Mouse (Mus musculus): ENCODE data around the gene Ms4a5. TPM values are rescaled to one million over a fixed set of nuclear protein-coding genes. Genes with fewer than 3 reads are reported as not detected.
"Not testable (repeated sequence)": the region's sequence is repeated elsewhere in the genome, so short reads cannot be mapped to it uniquely, and the experiment has no call there.

The Ms4a5 gene
- polyA plus RNA-seq, 1 experiment from 2014 or later, result not detected

GRCm38 (mm10) chr19:11276431-11276830 is 7.2 kb downstream of the Ms4a5 start:
- Histone ChIP-seq H3K36me3 (ENCODE audit: control insufficient read depth, insufficient read depth, low read length) (no peaks in the 10 kb centered on the region), H3K27me3 (ENCODE audit: control insufficient read depth, insufficient read depth, low read depth, low read length) (no peaks in the 10 kb centered on the region), H3K9me3 (ENCODE audit: control insufficient read depth, low read length) (no peaks in the 10 kb centered on the region), H3K4me1 (replicated peaks; ENCODE audit: control insufficient read depth, insufficient read depth, low read length) (no peaks in the 10 kb centered on the region), H3K27ac (ENCODE audit: low read length) (no peak overlapping the region), H3K4me2 (ENCODE audit: low read depth, low read length) (no peak overlapping the region), H3K9ac (ENCODE audit: low read length) (no peak overlapping the region), H3K4me3 (ENCODE audit: low read length) (no peak overlapping the region)
- peak; percentile 43; the same call in 1 of the 2 replicates for ATAC-seq (ENCODE audit: low read depth)
- WGBS, result 31% methylated on average over 5 of the region's 5 CpGs

GRCm38 (mm10) chr19:11266956-11267355 is 16.7 kb downstream of the Ms4a5 start:
- no peak for ATAC-seq (ENCODE audit: low read depth)
- WGBS, result 70% methylated on average over 4 of the region's 4 CpGs
- no peaks in the 10 kb centered on the region for H3K9me3 ChIP-seq (ENCODE audit: control insufficient read depth, low read length)

GRCm38 (mm10) chr19:11266052-11266845 is 17.4 kb downstream of the Ms4a5 start, which contains the start of gene Ms4a1:
Gene Ms4a1 (minus strand): TSS chr19:11266241.
- Histone ChIP-seq H3K4me3 (ENCODE audit: low read length) (no peak within 1 kb of the TSS), H3K4me2 (ENCODE audit: low read depth, low read length) (no peak within 1 kb of the TSS), H3K4me1 (replicated peaks; ENCODE audit: control insufficient read depth, insufficient read depth, low read length) (no peaks in the 10 kb centered on the region), H3K9me3 (ENCODE audit: control insufficient read depth, low read length) (no peaks in the 10 kb centered on the region), H3K27ac (ENCODE audit: low read length) (no peak within 1 kb of the TSS), H3K9ac (ENCODE audit: low read length) (no peak within 1 kb of the TSS), H3K36me3 (ENCODE audit: control insufficient read depth, insufficient read depth, low read length) (no peaks in the 10 kb centered on the region), H3K27me3 (ENCODE audit: control insufficient read depth, insufficient read depth, low read depth, low read length) (no peaks in the 10 kb centered on the region)
- WGBS, result 75% methylated on average over 8 of the region's 8 CpGs
- no peak for ATAC-seq (ENCODE audit: low read depth)

More at GRCm38 (mm10) chr19:11266956-11267355, 16.7 kb downstream of the Ms4a5 start:
- Histone ChIP-seq H3K4me1 (replicated peaks; ENCODE audit: control insufficient read depth, insufficient read depth, low read length) (no peaks in the 10 kb centered on the region), H3K4me3 (ENCODE audit: low read length) (no peak overlapping the region), H3K27me3 (ENCODE audit: control insufficient read depth, insufficient read depth, low read depth, low read length) (no peaks in the 10 kb centered on the region), H3K36me3 (ENCODE audit: control insufficient read depth, insufficient read depth, low read length) (no peaks in the 10 kb centered on the region), H3K9ac (ENCODE audit: low read length) (no peak overlapping the region), H3K27ac (ENCODE audit: low read length) (no peak overlapping the region), H3K4me2 (ENCODE audit: low read depth, low read length) (no peak overlapping the region)

GRCm38 (mm10) chr19:11264602-11265185 is 19.0 kb downstream of the Ms4a5 start:
- Histone ChIP-seq H3K27me3 (ENCODE audit: control insufficient read depth, insufficient read depth, low read depth, low read length) (no peaks in the 10 kb centered on the region), H3K4me1 (replicated peaks; ENCODE audit: control insufficient read depth, insufficient read depth, low read length) (no peaks in the 10 kb centered on the region), H3K4me2 (ENCODE audit: low read depth, low read length) (no peak overlapping the region), H3K4me3 (ENCODE audit: low read length) (no peak overlapping the region), H3K9me3 (ENCODE audit: control insufficient read depth, low read length) (no peaks in the 10 kb centered on the region), H3K36me3 (ENCODE audit: control insufficient read depth, insufficient read depth, low read length) (no peaks in the 10 kb centered on the region), H3K9ac (ENCODE audit: low read length) (no peak overlapping the region), H3K27ac (ENCODE audit: low read length) (no peak overlapping the region)
- WGBS, result 74% methylated on average over 9 of the region's 9 CpGs
- ATAC-seq (ENCODE audit: low read depth), result no peak

GRCm38 (mm10) chr19:11263549-11263948 is 20.1 kb downstream of the Ms4a5 start:
- Histone ChIP-seq H3K4me2 (ENCODE audit: low read depth, low read length) (no peak overlapping the region), H3K27me3 (ENCODE audit: control insufficient read depth, insufficient read depth, low read depth, low read length) (no peaks in the 10 kb centered on the region), H3K9me3 (ENCODE audit: control insufficient read depth, low read length) (no peaks in the 10 kb centered on the region), H3K9ac (ENCODE audit: low read length) (no peak overlapping the region), H3K36me3 (ENCODE audit: control insufficient read depth, insufficient read depth, low read length) (no peaks in the 10 kb centered on the region), H3K4me1 (replicated peaks; ENCODE audit: control insufficient read depth, insufficient read depth, low read length) (no peaks in the 10 kb centered on the region), H3K4me3 (ENCODE audit: low read length) (no peak overlapping the region), H3K27ac (ENCODE audit: low read length) (no peak overlapping the region)
- no peak for ATAC-seq (ENCODE audit: low read depth)
- WGBS, result 67% methylated on average over 3 of the region's 3 CpGs

- H3K9me3 ChIP-seq (ENCODE audit: control insufficient read depth, low read length); H3K9ac ChIP-seq (ENCODE audit: low read length); H3K27ac ChIP-seq (ENCODE audit: low read length); ATAC-seq (ENCODE audit: low read depth); H3K4me3 ChIP-seq (ENCODE audit: low read length); H3K4me1 ChIP-seq (replicated peaks; ENCODE audit: control insufficient read depth, insufficient read depth, low read length); H3K27me3 ChIP-seq (ENCODE audit: control insufficient read depth, insufficient read depth, low read depth, low read length); H3K4me2 ChIP-seq (ENCODE audit: low read depth, low read length); H3K36me3 ChIP-seq (ENCODE audit: control insufficient read depth, insufficient read depth, low read length): not testable (repeated sequence)
- WGBS, result 54% methylated on average over 4 of the region's 4 CpGs
Measured at GRCm38 (mm10) chr19:11262932-11263331, 20.7 kb downstream of the Ms4a5 start.

- no peak for ATAC-seq (ENCODE audit: low read depth)
- Histone ChIP-seq H3K4me2 (ENCODE audit: low read depth, low read length) (no peak overlapping the region), H3K27me3 (ENCODE audit: control insufficient read depth, insufficient read depth, low read depth, low read length) (no peaks in the 10 kb centered on the region), H3K9me3 (ENCODE audit: control insufficient read depth, low read length) (no peaks in the 10 kb centered on the region), H3K36me3 (ENCODE audit: control insufficient read depth, insufficient read depth, low read length) (no peaks in the 10 kb centered on the region), H3K4me1 (replicated peaks; ENCODE audit: control insufficient read depth, insufficient read depth, low read length) (no peaks in the 10 kb centered on the region), H3K4me3 (ENCODE audit: low read length) (no peak overlapping the region), H3K9ac (ENCODE audit: low read length) (no peak overlapping the region), H3K27ac (ENCODE audit: low read length) (no peak overlapping the region)
- 88% methylated on average over 2 of the region's 2 CpGs for WGBS
Measured at GRCm38 (mm10) chr19:11261522-11261921, 22.2 kb downstream of the Ms4a5 start.

- no peak overlapping the region for H3K27ac ChIP-seq (ENCODE audit: low read length)
- no peaks in the 10 kb centered on the region for H3K9me3 ChIP-seq (ENCODE audit: control insufficient read depth, low read length)
- H3K36me3 ChIP-seq (ENCODE audit: control insufficient read depth, insufficient read depth, low read length), result no peaks in the 10 kb centered on the region
- no peak overlapping the region for H3K4me3 ChIP-seq (ENCODE audit: low read length)
- ATAC-seq (ENCODE audit: low read depth), result no peak
- no peaks in the 10 kb centered on the region for H3K27me3 ChIP-seq (ENCODE audit: control insufficient read depth, insufficient read depth, low read depth, low read length)
- H3K9ac ChIP-seq (ENCODE audit: low read length), result no peak overlapping the region
- no peaks in the 10 kb centered on the region for H3K4me1 ChIP-seq (replicated peaks; ENCODE audit: control insufficient read depth, insufficient read depth, low read length)
- H3K4me2 ChIP-seq (ENCODE audit: low read depth, low read length), result no peak overlapping the region
Measured at GRCm38 (mm10) chr19:11244230-11244629, 39.4 kb downstream of the Ms4a5 start.

DNA sequence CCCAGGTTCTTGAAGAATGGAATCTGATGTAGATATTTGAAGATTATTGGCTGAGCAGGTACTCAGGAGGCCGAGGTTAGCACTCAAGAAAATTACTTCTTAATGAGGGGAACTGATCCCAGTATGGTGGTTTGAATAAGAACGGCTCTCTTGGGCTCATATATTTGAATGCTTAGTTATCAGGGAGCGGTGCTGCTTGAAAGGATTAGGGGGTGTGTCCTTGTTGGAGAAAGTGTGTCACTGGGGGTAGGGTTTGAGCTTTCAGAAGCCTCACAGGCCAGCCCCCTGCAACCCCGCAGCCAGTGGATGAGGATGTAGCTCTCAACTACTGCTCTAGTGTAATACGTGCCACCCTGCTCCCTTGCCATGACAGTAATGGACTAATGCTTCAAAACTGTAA is 41.1 kb downstream of the Ms4a5 start:
- ATAC-seq (ENCODE audit: low read depth), result no peak
- WGBS, result 53% methylated on average over 5 of the region's 5 CpGs
- no peak overlapping the region for H3K4me3 ChIP-seq (ENCODE audit: low read length)

More for the DNA sequence above, 41.1 kb downstream of the Ms4a5 start:
- Histone ChIP-seq H3K4me1 (replicated peaks; ENCODE audit: control insufficient read depth, insufficient read depth, low read length) (no peaks in the 10 kb centered on the region), H3K9me3 (ENCODE audit: control insufficient read depth, low read length) (no peaks in the 10 kb centered on the region), H3K27me3 (ENCODE audit: control insufficient read depth, insufficient read depth, low read depth, low read length) (no peaks in the 10 kb centered on the region), H3K36me3 (ENCODE audit: control insufficient read depth, insufficient read depth, low read length) (no peaks in the 10 kb centered on the region), H3K9ac (ENCODE audit: low read length) (no peak overlapping the region), H3K27ac (ENCODE audit: low read length) (no peak overlapping the region), H3K4me2 (ENCODE audit: low read depth, low read length) (no peak overlapping the region)
